Mouse (Mus musculus) brown adipose tissue, adult 24 weeks (tissue): ENCODE measurements around the gene Taf10. TPM values are rescaled to one million over a fixed set of nuclear protein-coding genes. Genes with fewer than 3 reads are reported as not detected.
A peak's percentile ranks its signal among the peaks of the same experiment; 100 is the strongest.
"Not testable (repeated sequence)": the region's sequence is repeated elsewhere in the genome, so short reads cannot be mapped to it uniquely, and the experiment has no call there.

ENCODE experiments used
- H3K27ac ChIP-seq: fragments of 200-500 bp; replicated peaks from 2 replicates; pipeline ENCODE4 v1.5.1; 2012; ENCODE audit warnings: low read depth, mild to moderate bottlenecking, low read length
- H3K4me1 ChIP-seq: fragments of 200-500 bp; 2 replicates; pipeline ENCODE4 v1.6.1; 2012; ENCODE audit warnings: low read length, mixed read lengths; ENCODE audit not compliant: control insufficient read depth, insufficient read depth, insufficient read length
- H3K4me3 ChIP-seq: fragments of 200-500 bp; 2 replicates; pipeline ENCODE4 v1.5.1; 2012; ENCODE audit warnings: low read depth, mild to moderate bottlenecking, low read length, moderate library complexity; ENCODE audit not compliant: insufficient read depth
- polyA plus RNA-seq: library from polyadenylated mRNA; stranded (reverse); fragments of >200 nt; gene quantifications from 2 replicates; pipeline ENCODE4 v1.2.4, GENCODE M21; 2012; ENCODE audit not compliant: missing spikeins, insufficient read depth, insufficient read length

Gene Taf10
- polyA plus RNA-seq, 1 experiment = 163 TPM

DNA sequence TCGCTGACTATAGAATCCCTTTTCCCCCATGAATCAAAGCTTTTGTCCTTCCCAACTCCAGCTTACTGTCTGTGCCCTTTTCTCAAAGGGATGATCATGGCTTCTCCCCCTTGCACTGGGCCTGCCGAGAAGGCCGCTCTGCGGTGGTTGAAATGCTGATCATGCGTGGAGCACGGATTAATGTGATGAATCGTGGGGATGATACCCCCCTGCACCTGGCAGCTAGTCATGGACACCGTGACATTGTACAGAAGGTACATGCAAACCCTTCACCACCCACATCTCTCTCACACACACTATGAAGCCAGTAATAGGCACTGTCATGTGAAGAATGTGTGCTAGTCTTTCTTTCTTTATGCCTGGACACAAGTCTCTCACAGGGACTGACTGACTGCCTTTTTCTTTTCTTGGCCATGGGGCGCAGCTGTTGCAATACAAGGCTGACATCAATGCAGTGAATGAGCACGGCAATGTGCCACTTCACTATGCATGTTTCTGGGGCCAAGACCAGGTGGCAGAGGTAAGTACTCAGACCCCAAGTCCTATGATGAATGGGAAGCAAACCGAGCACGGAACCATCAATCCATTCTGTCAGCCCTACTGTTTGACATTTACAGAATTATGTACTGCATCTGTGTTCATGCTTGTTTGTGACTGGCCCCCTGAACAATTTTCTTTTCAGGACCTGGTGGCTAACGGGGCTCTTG, 3.9 kb downstream of the Taf10 start:
- Histone ChIP-seq H3K4me1 (peaks cover 6% of the 10 kb centered on the region; the same call in 1 of the 2 replicates), H3K4me3 (no peak overlapping the region), H3K27ac (peak overlapping the region; percentile 93)

GRCm38 (mm10) chr7:105738948-105739347, 5.2 kb downstream of the Taf10 start:
- peaks cover 6% of the 10 kb centered on the region; the same call in 1 of the 2 replicates for H3K4me1 ChIP-seq
- H3K4me3 ChIP-seq = peak overlapping the region; percentile 48
- H3K27ac ChIP-seq = peak overlapping the region; percentile 97

- Histone ChIP-seq H3K27ac (peak overlapping the region; percentile 97), H3K4me1 (peaks cover 6% of the 10 kb centered on the region; the same call in 1 of the 2 replicates), H3K4me3 (peak overlapping the region; percentile 45)
Observed at GRCm38 (mm10) chr7:105738286-105738685, 5.9 kb downstream of the Taf10 start.

GRCm38 (mm10) chr7:105737648-105738047, 6.5 kb downstream of the Taf10 start:
- Histone ChIP-seq H3K27ac (peak overlapping the region; percentile 95), H3K4me3 (peak overlapping the region; percentile 89), H3K4me1 (peaks cover 6% of the 10 kb centered on the region; the same call in 1 of the 2 replicates)

GRCm38 (mm10) chr7:105736911-105737521, 7.1 kb downstream of the Taf10 start, which contains the start of gene Rrp8:
Gene Rrp8 (minus strand): TSS chr7:105737385.
- Histone ChIP-seq H3K4me3 (peak within 1 kb of the TSS; percentile 89), H3K27ac (peak within 1 kb of the TSS; percentile 97), H3K4me1 (peaks cover 6% of the 10 kb centered on the region; the same call in 1 of the 2 replicates)

- Histone ChIP-seq H3K27ac (peak within 1 kb of the TSS; percentile 95), H3K4me1 (peaks cover 6% of the 10 kb centered on the region; the same call in 1 of the 2 replicates), H3K4me3 (peak within 1 kb of the TSS; percentile 89)
Observed at GRCm38 (mm10) chr7:105736264-105736901, 7.8 kb downstream of the Taf10 start, which contains the start of gene Ilk. Gene Ilk (plus strand): TSS chr7:105736592.

DNA sequence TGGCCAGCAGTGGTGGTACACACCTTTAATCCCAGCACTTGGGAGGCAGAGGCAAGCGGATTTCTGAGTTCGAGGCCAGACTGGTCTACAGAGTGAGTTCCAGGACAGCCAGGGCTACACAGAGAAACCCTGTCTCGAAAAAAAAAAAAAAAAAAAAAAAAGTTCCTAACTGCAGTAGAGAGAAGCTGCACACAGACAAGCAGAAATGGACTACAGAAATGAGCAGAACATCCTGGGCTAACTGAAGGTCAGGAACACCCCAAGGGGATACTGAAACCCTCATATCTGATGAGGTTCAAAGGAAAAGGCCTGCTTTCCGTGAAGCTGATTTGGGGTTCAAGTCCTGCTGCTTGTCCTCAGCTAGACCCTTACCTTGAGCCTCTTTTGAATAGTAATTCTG, 8.7 kb downstream of the Taf10 start:
- H3K4me3 ChIP-seq = peak overlapping the region; percentile 67; the same call in 1 of the 2 replicates
- not testable (repeated sequence) for H3K27ac ChIP-seq, H3K4me1 ChIP-seq

DNA sequence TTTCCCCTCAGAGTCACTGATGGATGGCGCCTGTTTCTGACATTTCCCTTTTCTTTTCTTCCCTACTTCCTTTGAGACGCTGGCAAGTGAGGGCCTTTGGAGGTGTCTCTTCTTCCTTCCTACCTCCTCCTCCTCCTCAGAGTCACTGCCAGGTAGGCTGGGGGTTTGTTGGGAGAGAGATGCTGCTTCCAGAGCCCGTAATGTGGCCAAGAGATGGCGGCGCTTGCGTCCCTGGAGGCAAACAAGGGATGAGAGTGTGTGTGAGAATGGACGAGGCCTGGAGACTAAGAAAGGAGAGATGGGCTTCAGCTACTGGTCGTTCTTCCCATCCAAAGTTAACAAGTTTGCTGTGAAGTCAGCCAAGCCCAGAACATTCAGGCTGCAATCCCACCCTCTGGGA, 9.3 kb downstream of the Taf10 start:
- Histone ChIP-seq H3K4me3 (no peak overlapping the region), H3K27ac (no peak overlapping the region), H3K4me1 (0 out of 2 replicates have a peak, but pooled peaks cover 2% of the 10 kb centered on the region)

DNA sequence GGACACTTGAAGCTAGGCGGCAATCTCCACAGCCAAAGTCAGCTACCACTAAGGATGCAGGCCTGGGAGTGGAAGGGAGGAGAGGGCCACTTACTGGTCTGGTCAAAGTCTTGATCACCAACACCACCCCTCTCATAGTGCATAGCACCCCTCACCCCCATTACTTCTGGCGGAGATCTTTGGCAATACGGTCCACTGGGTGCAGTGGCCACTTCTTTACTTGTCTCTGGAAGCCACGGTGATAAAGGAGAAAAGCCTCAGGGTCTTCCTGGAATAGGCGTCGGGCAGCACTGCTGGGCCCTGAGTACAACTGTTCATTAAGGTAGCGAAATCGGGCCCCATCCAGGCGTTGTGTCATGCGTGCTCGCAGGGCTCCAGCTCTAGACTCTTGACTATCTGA, 10.3 kb downstream of the Taf10 start:
- Histone ChIP-seq H3K27ac (no peak overlapping the region), H3K4me3 (no peak overlapping the region), H3K4me1 (no peaks in the 10 kb centered on the region)

DNA sequence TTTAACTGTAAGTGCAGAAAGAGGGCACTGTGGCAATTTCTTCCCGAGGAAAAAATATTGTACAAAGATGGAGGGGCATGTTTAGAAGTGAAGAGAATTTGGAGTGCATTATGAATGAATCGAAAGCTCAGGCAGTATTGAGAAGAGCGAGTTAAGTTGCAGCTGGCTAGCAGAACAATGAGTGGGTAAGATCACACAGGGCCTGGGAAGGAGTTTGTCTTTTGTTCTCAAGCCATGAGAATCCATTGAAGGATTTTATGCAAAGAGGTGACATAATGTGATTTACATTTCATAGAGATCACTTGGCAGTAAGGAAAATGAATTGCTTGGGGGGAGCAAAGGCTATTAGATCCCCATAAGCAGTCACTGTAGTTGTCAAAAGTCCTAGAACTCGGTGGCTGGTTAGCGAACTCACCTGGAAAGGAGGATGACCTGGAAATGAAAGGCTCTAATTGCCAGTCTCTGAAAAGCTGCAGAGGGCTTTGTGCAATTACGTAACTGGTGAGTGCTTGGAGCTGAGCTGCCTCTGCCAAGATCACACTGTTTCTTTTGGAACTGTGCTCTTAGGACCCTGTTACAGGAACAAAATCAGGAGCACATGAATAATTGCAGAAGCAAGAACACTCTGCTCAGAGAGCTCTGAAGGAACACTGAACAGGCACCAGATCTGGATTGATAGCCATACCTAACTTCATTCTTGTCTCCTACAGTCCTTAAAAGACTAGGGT, 15.3 kb downstream of the Taf10 start:
- no peak overlapping the region for H3K27ac ChIP-seq
- no peaks in the 10 kb centered on the region for H3K4me1 ChIP-seq

DNA sequence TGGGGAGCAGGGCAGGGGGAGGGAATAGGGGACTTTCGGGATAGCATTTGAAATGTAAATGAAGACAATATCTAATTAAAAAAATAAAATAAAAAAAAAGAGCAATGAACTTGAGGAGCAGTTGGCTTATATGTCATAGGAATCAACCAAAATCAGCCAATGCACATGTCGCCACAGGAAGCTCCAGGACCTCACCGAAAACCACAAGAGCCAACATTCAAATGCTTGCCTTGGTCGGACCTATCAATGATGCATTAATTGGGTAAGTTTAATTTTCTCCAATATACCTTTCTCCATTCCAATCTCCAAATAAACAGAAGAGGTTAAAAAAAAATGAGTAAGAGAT, 17.2 kb downstream of the Taf10 start:
- H3K4me3 ChIP-seq = no peak overlapping the region
- no peaks in the 10 kb centered on the region for H3K4me1 ChIP-seq
- H3K27ac ChIP-seq = no peak overlapping the region

More for the DNA sequence above, 15.3 kb downstream of the Taf10 start:
- no peak overlapping the region for H3K4me3 ChIP-seq

- Histone ChIP-seq H3K27ac (no peak overlapping the region), H3K4me3 (no peak overlapping the region)
Observed at GRCm38 (mm10) chr7:105726144-105726979, 17.8 kb downstream of the Taf10 start.

DNA sequence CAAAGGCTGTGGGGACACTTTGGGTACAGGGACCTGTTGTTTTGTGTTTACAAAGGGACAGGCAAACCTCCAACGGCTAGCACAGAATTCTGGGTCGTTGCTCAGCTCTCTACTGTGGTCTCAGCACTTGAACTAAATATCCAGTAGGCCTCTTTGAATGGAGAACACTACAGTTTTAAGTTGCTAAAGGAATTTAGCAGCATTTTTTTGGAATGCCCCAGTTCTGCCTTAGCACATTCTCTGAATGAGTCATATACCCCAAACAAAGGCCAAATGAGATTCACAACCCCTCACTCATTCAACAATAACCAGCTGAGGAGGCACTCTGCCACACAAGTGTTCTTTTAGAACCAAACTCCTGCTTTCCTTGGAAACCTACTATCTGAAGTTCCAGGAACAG, 22.2 kb downstream of the Taf10 start:
- Histone ChIP-seq H3K4me3 (no peak overlapping the region), H3K4me1 (no peaks in the 10 kb centered on the region), H3K27ac (no peak overlapping the region)

More at GRCm38 (mm10) chr7:105726144-105726979, 17.8 kb downstream of the Taf10 start:
- no peaks in the 10 kb centered on the region for H3K4me1 ChIP-seq

DNA sequence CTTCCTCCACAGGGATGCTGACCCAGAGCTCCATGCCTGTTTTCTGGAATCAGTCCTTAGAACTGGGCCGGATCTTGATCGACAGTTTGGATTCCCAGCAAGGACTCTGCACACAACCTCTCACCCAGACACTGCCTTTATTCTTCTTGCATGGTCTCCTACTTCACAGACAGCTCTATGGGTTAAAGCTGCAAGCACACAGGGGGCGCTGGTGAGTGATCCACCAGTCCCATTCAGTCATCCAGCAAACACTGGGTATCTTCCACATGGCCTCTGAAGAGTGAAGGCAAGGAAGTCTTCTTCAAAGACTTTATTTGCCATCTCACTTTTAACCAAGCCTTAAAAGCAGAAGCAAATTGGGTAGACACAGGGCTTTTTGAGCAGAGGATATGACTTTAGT, 28.8 kb downstream of the Taf10 start:
- no peaks in the 10 kb centered on the region for H3K4me1 ChIP-seq
- no peak overlapping the region for H3K27ac ChIP-seq
- H3K4me3 ChIP-seq = no peak overlapping the region
